Mouse (Mus musculus) megakaryocyte, embryonic 14.5 days (primary cell): ENCODE results near the gene Mrps24. TPM values are rescaled to one million over a fixed set of nuclear protein-coding genes. Genes with fewer than 3 reads are reported as not detected.
A peak's percentile ranks its signal among the peaks of the same experiment; 100 is the strongest.

Experiments
- H3K27me3 ChIP-seq: replicated peaks from 2 replicates; pipeline ENCODE3; 2012; ENCODE audit warnings: inconsistent platforms
- H3K36me3 ChIP-seq: replicated peaks from 2 replicates; pipeline ENCODE3; 2012; ENCODE audit warnings: low read length, inconsistent platforms, mixed read lengths
- H3K4me1 ChIP-seq: 2 replicates; pipeline ENCODE4 v1.6.1; 2012; ENCODE audit warnings: inconsistent platforms
- H3K4me3 ChIP-seq: replicated peaks from 2 replicates; pipeline ENCODE3; 2012; ENCODE audit warnings: moderate library complexity, mild to moderate bottlenecking, inconsistent platforms
- H3K9me3 ChIP-seq: 2 replicates; pipeline ENCODE4 v1.6.1; 2012; ENCODE audit warnings: inconsistent platforms
- FLI1 ChIP-seq: IDR thresholded peaks from 2 replicates; pipeline ENCODE4 v1.6.1; 2012; ENCODE audit warnings: low read length, inconsistent platforms, mixed read lengths
- GATA1 ChIP-seq: IDR thresholded peaks from 3 replicates; pipeline ENCODE4 v1.6.1; 2012; ENCODE audit warnings: mixed read lengths, low read length, inconsistent platforms, borderline replicate concordance
- polyA plus RNA-seq: library from polyadenylated mRNA; stranded (reverse); fragments of >175 nt; gene quantifications from 2 replicates; pipeline ENCODE4 v1.2.3, GENCODE M21; 2012; ENCODE audit warnings: low replicate concordance; ENCODE audit not compliant: insufficient read depth

The Mrps24 gene
- polyA plus RNA-seq, 1 experiment = 222 TPM

DNA sequence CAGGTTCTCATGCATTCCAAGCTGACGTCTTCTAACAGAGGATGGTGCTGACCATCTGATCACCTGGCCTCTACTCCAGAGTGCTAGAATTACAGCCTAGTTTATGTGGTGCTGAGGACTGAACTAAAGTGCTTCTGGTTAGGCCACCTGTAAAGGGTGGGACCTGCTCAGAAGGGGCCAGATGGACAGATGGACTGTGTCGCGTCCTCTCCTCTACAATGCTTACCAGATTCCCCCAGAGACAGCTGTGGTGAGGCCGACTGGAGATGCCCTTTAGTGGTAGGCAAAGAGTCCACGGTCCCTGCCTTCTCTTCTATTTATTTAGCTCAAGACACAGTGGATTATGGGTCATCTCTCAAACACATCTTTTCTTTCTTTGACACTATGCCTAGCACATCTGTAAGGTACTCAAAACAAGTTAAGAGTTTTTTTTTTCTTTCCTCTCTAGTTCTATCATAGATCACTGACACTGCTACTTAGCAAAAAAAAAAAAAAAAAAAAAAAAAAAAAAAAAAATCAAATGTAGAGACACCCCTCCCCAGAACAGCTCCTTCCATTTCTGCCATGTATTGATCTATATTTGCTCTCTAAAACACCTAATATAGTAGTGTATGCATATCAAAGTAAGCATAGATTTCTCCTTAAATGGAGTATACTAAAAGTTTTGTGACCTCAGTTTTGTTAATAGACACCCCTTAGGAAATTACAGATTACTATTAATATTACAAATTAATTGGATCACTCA lies 23.6 kb upstream of the Mrps24 start:
- H3K9me3 ChIP-seq = peaks cover 5% of the 10 kb centered on the region
- no peak for TF ChIP-seq GATA1
- no peak for TF ChIP-seq FLI1
- peak overlapping the region; percentile 79 for H3K4me3 ChIP-seq
- peaks cover 64% of the 10 kb centered on the region for H3K4me1 ChIP-seq
- no peaks in the 10 kb centered on the region for H3K27me3 ChIP-seq
- peaks cover 28% of the 10 kb centered on the region for H3K36me3 ChIP-seq

DNA sequence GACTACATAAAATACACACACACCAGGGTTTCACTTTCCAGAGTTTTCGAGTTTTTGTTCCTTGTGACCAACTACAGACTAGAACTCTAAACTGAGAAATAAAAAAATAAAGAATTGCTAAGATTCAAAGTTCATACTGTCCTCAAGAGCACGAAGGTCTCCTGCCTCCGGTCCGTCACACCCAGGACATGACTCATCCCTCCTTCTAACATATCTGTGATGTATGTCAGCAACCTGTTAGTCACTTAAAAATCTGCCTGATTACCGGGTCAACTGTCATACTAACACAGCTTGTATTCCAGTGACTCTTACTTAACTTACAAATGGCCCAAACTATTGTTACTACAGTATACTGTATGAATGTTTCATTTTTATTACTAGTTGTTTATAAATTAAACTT lies 21.7 kb upstream of the Mrps24 start:
- Histone ChIP-seq H3K9me3 (no peaks in the 10 kb centered on the region), H3K4me3 (no peak overlapping the region), H3K4me1 (peaks cover 77% of the 10 kb centered on the region), H3K36me3 (peaks cover 47% of the 10 kb centered on the region), H3K27me3 (no peaks in the 10 kb centered on the region)
- TF ChIP-seq FLI1 (no peak), GATA1 (no peak)

DNA sequence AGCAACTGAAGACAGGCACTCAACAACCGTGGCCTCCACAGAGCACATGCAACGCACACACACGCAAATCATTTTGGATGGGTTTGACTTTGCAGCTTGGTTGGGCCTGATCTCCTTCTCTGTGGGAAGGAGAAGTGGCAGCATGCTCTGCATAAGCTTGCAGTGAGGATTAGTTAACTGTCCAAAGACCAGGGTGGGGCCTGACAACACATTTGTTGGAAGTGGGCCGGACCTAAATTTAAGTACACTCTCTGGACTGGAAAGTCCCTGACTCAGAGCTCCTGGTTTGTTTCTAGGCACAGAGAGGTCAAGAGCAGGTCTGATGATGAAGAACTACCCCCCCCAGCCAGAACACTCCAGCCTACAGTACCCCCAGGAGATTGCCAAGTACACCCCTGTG lies 18.8 kb upstream of the Mrps24 start:
- Histone ChIP-seq H3K36me3 (peaks cover 74% of the 10 kb centered on the region), H3K9me3 (no peaks in the 10 kb centered on the region), H3K27me3 (no peaks in the 10 kb centered on the region), H3K4me3 (peak overlapping the region; percentile 53), H3K4me1 (peaks cover 93% of the 10 kb centered on the region)
- TF ChIP-seq FLI1 (no peak), GATA1 (no peak)

DNA sequence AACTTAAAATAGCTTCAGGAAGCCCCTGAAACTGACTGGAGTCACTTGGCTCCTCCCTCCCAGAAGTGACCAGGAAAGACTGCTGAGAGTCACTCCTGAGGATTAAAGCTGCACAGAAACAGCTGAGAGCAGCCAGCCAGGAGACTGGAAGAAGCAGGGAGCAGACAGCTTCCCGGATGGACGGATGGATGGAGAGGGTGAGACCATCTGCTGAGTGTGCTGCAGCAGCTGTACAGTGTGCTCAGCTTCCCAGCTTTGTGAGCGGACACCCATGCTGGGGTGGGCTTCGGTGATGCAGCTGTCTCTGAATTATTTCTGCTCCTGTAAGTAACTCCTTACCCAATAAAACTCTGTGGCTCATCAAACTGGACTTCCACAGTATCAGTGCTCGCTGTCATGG lies 16.9 kb upstream of the Mrps24 start:
- Histone ChIP-seq H3K4me1 (peaks cover 92% of the 10 kb centered on the region), H3K9me3 (no peaks in the 10 kb centered on the region), H3K27me3 (no peaks in the 10 kb centered on the region), H3K36me3 (peaks cover 79% of the 10 kb centered on the region), H3K4me3 (peak overlapping the region; percentile 85)
- TF ChIP-seq GATA1 (no peak), FLI1 (no peak)

DNA sequence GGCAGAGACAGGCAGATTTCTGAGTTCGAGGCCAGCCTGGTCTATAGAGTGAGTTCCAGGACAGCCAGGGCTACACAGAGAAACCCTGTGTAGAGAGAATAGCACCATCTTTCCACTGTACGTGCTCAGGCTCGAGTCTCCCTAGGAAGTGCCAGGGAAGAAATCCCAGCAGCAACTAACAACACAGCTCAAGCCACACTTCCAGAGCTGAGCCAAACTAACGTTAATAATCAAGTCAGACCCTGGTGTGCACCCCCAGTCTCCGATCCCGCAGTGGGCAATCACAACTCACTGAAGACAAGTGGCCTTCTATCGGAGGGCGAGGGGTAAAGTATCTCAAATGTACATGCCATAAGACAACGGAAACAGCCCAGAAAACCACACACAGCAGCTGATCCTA lies 14.1 kb upstream of the Mrps24 start:
- peaks cover 81% of the 10 kb centered on the region for H3K36me3 ChIP-seq
- H3K9me3 ChIP-seq = no peaks in the 10 kb centered on the region
- H3K4me3 ChIP-seq = no peak overlapping the region
- peaks cover 75% of the 10 kb centered on the region for H3K4me1 ChIP-seq
- H3K27me3 ChIP-seq = no peaks in the 10 kb centered on the region
- TF ChIP-seq GATA1 (no peak), FLI1 (no peak)

DNA sequence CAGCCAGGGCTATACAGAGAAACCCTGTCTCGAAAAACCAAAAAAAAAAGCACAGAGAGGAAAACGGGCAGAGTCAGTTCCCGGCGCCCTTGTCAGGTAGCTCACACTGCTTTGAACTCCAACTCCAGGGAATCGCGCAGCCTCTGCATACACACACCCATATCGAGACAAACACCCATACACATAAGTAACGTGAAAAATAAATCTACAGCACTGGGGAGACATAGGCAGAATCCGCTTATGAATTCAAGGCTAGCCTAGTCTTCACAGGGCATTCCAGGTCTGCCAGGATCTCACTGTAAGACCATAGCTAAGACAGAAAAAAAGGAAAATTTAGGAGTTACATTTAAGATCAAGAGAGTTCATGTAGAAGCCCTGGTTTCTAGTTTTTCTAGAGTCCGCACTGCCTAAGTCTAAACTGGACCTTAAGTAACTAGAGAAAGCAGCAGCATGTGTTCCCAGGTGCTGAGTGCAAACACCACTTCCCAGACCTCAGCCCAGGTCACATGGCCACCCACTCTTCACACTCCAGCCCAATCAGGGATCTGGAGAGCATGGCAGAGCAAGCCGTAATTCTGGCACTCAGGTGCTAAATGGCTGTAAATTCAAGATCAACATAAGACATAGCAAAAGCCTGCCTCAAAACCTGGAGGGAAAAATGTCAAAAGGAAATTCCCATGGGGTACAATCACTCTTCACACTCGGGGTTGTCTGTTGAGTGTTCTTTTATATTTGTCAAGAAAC lies 3.3 kb upstream of the Mrps24 start:
- H3K27me3 ChIP-seq = no peaks in the 10 kb centered on the region
- H3K4me1 ChIP-seq = peaks cover 72% of the 10 kb centered on the region
- H3K9me3 ChIP-seq = no peaks in the 10 kb centered on the region
- TF ChIP-seq FLI1 (no peak), GATA1 (no peak)
- H3K4me3 ChIP-seq = no peak overlapping the region
- H3K36me3 ChIP-seq = peaks cover 88% of the 10 kb centered on the region

DNA sequence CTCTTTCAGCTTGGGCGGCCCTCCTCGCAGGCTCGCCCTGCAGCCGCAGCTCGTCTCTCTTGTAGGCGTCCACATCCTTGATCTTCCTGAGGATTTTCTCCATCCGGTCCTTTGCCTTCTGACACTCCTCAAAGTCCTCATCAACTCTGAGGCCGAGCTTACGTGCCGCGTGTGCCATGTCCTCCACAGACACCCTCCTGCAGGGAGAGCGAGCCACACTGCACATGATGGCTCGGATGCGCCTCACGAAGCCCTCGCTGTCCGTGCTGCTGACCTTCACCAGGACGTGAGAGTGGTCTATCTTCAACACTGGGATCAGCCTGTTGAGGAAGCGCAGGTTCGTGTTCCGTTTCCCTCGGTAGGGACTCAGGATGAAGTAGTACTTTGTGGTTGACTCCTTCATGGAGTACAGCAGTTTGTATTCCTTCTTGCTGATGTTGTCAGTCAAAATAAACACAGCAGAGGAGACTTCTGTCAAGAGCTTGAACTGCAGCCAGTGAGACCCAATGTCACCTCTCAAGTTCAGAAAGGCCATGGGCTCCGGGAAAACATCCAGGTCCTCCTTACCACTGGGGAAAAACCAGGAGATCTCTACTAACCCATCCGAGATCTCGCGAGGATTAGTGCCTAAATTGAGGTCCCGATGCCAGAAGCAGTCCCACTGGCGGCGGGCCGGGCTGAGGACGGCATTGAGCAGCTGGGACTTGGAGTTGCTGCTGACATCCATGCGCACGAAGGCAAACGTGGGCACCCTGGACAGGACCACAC lies 1.6 kb upstream of the Mrps24 start:
- no peaks in the 10 kb centered on the region for H3K27me3 ChIP-seq
- H3K4me1 ChIP-seq = peaks cover 70% of the 10 kb centered on the region
- peak overlapping the region; percentile 47 for H3K4me3 ChIP-seq
- H3K36me3 ChIP-seq = peaks cover 80% of the 10 kb centered on the region
- TF ChIP-seq FLI1 (no peak), GATA1 (no peak)
- H3K9me3 ChIP-seq = no peaks in the 10 kb centered on the region

DNA sequence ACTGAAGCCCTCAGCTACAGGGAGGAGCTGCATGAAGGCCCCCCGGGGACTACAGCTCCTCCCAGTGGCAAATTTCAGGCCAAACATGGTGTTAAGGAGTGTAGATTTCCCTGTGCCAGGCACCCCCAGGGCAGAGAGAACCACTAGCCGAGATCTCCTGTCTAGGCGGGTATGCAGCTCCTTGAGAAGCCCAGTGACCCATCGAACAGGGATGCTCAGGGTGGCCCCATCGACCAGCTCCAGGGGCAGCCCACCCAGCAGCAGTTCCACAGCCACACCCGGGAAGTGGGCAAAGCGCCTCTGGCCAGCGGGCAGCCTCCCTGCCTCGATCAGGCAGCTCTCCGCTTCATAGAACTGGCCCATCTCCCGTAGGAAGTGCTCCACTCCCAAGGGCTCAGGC lies 766 bp upstream of the Mrps24 start:
- Histone ChIP-seq H3K9me3 (no peaks in the 10 kb centered on the region), H3K27me3 (no peaks in the 10 kb centered on the region), H3K36me3 (peaks cover 75% of the 10 kb centered on the region), H3K4me1 (peaks cover 70% of the 10 kb centered on the region), H3K4me3 (no peak overlapping the region)
- TF ChIP-seq FLI1 (no peak), GATA1 (no peak)

DNA sequence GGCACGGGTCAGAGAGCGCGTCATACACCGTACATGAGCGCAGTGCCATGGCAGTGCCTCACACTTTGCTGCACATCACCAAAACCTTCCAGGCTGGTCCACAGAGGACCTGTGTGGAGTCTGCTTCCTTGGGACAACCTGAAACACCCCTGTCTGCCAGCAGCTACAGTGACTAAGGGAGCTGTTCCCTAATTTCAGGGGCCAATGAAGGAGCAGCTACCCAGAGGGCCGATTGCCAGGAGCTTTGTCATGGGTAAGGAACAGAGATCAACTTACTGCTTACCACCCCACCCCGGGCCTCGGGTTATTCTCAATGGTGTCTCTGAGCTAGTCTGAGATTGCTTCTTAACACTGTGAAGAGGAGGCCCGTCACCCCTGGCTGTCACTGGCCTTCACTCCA lies 301 bp downstream of the Mrps24 start:
- peak overlapping the region; percentile 85 for H3K4me3 ChIP-seq
- TF ChIP-seq FLI1 (no peak), GATA1 (no peak)
- no peaks in the 10 kb centered on the region for H3K9me3 ChIP-seq
- no peaks in the 10 kb centered on the region for H3K27me3 ChIP-seq
- peaks cover 66% of the 10 kb centered on the region for H3K36me3 ChIP-seq
- H3K4me1 ChIP-seq = peaks cover 74% of the 10 kb centered on the region

DNA sequence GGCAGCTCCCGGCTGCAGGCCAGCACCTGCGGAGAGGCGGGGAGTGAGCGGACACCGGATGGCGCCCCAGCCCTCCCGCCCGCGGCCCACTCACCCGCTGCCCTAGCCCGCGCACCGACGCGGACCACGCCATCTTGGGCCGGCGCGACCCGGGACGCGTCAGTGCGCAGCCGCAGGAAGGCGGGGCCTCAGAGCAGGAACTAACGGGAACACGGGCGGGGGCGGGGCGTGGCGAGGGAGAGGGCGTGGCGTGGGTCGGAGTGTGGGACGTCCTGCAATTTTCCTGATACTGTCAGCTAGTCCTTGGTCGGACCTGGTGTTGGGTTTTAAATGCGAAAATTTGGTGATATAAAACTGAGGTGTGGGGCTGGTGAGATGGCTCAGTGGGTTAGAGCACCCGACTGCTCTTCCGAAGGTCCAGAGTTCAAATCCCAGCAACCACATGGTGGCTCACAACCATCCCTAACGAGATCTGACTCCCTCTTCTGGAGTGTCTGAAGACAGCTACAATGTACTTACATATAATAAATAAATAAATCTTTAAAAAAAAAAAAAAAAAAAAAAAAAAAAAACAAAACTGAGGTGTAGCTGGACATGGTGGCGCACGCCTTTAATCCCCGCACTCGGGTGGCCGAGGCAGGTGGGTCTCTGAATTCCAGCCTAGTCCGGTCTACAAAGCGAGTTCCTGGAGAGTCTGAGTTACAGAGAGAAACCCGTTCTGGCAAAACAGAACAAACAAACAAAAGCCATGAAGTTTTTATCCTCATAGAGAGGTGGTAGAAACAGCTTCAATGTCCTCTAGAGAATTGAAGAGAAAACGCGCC lies 7.7 kb downstream of the Mrps24 start:
- Histone ChIP-seq H3K9me3 (no peaks in the 10 kb centered on the region), H3K4me3 (peak overlapping the region; percentile 100), H3K27me3 (no peaks in the 10 kb centered on the region), H3K36me3 (peaks cover 37% of the 10 kb centered on the region), H3K4me1 (peaks cover 52% of the 10 kb centered on the region)
- TF ChIP-seq GATA1 (no peak), FLI1 (no peak)
